Mouse (Mus musculus) embryonic fibroblast, embryonic 13.5 days (primary cell): ENCODE results near the gene Lgr5. TPM values are rescaled to one million over a fixed set of nuclear protein-coding genes. Genes with fewer than 3 reads are reported as not detected.

Experiments
- H3K27ac ChIP-seq: 2 replicates; pipeline ENCODE4 v1.5.1; 2012; ENCODE audit warnings: low read length, control low read depth, inconsistent platforms; ENCODE audit not compliant: insufficient read depth
- H3K4me1 ChIP-seq: 2 replicates; pipeline ENCODE4 v1.6.1; 2011; ENCODE audit warnings: low read length; ENCODE audit not compliant: control insufficient read depth, insufficient read depth
- H3K4me3 ChIP-seq: 2 replicates; pipeline ENCODE4 v1.5.1; 2011; ENCODE audit warnings: mild to moderate bottlenecking, control low read depth, low read length; ENCODE audit not compliant: insufficient read depth
- CTCF ChIP-seq: IDR thresholded peaks from 2 replicates; pipeline ENCODE4 v1.5.1; 2011; ENCODE audit warnings: mild to moderate bottlenecking, control low read depth, low read length, moderate library complexity, borderline replicate concordance; ENCODE audit not compliant: insufficient read depth
- POLR2A ChIP-seq: IDR thresholded peaks from 2 replicates; pipeline ENCODE4 v1.6.1; 2011; ENCODE audit warnings: low read depth, mild to moderate bottlenecking, control low read depth, low read length, moderate library complexity
- polyA plus RNA-seq: library from polyadenylated mRNA; stranded (reverse); fragments of >200 nt; gene quantifications from 2 replicates; pipeline ENCODE4 v1.2.4, GENCODE M21; 2011; ENCODE audit warnings: low read depth; ENCODE audit not compliant: missing spikeins, insufficient read length

The Lgr5 gene
- polyA plus RNA-seq, 1 experiment, result 33.3 TPM

GRCm38 (mm10) chr10:115593221-115593620 is 5.6 kb upstream of the Lgr5 start:
- Histone ChIP-seq H3K27ac (no peak overlapping the region), H3K4me3 (no peak overlapping the region), H3K4me1 (no peaks in the 10 kb centered on the region; the same call in 1 of the 2 replicates)
- TF ChIP-seq CTCF (no peak), POLR2A (0 out of 2 replicates have a peak, but pooled peaks have one; percentile 30)

DNA sequence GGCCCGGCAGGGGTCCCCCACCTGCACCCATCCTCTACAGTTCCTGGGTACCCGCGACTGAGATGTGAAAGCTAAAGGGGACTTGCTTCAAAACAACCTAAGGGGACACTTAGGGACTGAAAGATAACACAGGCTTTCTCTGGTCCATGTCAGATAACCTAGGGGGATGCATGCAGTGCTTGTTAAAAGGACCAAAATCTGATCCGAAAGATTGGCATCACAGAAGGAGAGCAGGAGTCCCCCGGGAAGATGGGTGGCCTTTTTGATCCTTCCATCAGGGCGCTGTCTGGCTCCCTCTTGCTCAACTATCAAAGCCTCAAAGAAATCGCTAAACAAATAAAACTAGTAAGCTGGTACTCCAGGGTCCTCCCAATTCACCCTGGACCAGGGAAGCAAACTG is 399 bp upstream of the Lgr5 start:
- peak overlapping the region; percentile 42 for H3K4me3 ChIP-seq
- H3K4me1 ChIP-seq, result peaks cover 8% of the 10 kb centered on the region
- no peak overlapping the region for H3K27ac ChIP-seq
- TF ChIP-seq CTCF (no peak), POLR2A (no peak)

GRCm38 (mm10) chr10:115586246-115587231 is 1.0 kb downstream of the Lgr5 start:
- Histone ChIP-seq H3K4me3 (peak overlapping the region; percentile 42), H3K27ac (no peak overlapping the region), H3K4me1 (peaks cover 8% of the 10 kb centered on the region)
- TF ChIP-seq CTCF (no peak), POLR2A (no peak)

DNA sequence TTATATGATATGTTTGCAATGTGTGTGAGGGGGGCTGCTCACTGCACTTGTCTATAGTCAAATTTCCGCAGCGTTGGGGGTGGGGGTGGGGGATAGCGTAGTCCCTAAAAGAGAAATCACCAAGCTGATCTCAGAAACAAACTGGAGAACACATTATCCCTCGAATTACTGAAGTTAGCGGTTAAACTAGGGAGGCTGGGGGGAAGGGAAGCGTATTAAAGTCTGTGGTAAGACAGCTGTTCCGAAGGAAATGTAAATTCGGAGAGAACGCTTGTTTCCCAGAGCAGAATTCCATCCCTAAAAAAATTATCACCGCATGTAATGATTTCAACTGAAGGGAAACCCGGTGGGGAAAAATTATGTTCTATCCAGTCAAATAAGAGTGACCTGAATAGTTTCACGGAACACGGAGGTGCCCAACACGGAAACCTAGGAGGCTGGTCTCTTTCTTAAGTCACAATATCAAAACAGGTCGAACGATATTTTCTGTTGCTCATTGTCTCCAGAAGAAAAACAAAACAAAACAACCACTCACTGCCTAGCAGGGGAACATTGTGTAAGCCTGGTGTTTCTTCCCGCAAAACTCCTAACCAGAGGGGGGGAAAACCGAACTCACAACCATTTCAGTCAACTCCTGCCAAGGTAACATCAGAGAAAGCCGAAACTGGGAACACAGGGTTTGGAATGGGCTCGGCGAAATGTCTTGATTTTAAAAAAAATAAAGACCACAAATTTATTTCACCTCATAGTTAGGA is 1.9 kb downstream of the Lgr5 start:
- H3K4me1 ChIP-seq, result peaks cover 8% of the 10 kb centered on the region
- no peak overlapping the region; the same call in 1 of the 2 replicates for H3K27ac ChIP-seq
- no peak for TF ChIP-seq CTCF
- H3K4me3 ChIP-seq, result peak overlapping the region; percentile 42

GRCm38 (mm10) chr10:115584656-115585055 is 2.9 kb downstream of the Lgr5 start:
- Histone ChIP-seq H3K27ac (no peak overlapping the region), H3K4me1 (peaks cover 9% of the 10 kb centered on the region), H3K4me3 (no peak overlapping the region)
- TF ChIP-seq CTCF (no peak), POLR2A (no peak)

DNA sequence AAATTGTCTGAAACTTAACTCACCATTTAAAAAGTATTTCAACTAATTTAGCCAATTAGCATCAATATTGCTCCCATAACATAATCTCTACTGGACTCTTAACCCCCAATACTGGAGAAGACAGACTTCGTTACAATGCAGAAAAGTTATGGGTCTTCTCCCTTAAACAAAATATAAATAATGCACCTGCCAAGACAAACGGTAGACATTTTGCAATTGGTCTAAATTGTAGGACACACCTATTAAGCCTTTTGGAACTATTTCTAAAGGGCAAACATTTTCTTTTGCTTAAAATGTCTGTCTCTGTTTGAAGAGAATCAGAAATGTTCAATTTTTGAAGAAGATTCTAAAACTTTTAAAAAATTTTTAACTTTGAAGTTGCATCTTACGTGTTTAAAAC is 4.5 kb downstream of the Lgr5 start:
- Histone ChIP-seq H3K4me1 (peaks cover 11% of the 10 kb centered on the region), H3K4me3 (no peak overlapping the region), H3K27ac (no peak overlapping the region)
- TF ChIP-seq CTCF (no peak), POLR2A (no peak)

- Histone ChIP-seq H3K4me1 (peaks cover 11% of the 10 kb centered on the region), H3K27ac (no peak overlapping the region), H3K4me3 (no peak overlapping the region)
- no peak for TF ChIP-seq CTCF
- no peak for TF ChIP-seq POLR2A
These were observed 5.6 kb downstream of the Lgr5 start for GRCm38 (mm10) chr10:115581971-115582370.

DNA sequence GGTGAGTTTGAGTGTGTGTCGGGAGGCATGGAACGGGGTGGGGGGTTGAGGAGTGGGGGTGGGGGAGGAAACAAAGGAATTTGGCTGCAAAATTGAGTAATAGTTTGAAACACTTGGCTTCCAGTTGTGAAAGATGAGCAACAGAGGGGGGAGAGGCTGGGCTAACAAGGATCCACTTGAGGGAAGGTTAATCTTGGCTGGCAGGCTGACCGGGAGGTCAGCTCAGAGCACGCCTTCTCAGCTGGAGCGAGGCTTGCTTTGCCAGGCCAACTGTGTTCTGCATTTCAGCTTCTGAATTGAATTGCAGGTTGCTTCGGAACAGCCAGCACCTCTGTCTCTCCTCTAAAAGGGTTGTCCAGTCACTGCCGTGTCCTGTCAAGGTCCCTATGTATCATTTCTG is 8.1 kb downstream of the Lgr5 start:
- TF ChIP-seq POLR2A (no peak), CTCF (no peak)
- H3K27ac ChIP-seq, result peak overlapping the region; percentile 16; the same call in 1 of the 2 replicates
- 0 out of 2 replicates have a peak, but pooled peaks cover 3% of the 10 kb centered on the region for H3K4me1 ChIP-seq
- H3K4me3 ChIP-seq, result no peak overlapping the region

DNA sequence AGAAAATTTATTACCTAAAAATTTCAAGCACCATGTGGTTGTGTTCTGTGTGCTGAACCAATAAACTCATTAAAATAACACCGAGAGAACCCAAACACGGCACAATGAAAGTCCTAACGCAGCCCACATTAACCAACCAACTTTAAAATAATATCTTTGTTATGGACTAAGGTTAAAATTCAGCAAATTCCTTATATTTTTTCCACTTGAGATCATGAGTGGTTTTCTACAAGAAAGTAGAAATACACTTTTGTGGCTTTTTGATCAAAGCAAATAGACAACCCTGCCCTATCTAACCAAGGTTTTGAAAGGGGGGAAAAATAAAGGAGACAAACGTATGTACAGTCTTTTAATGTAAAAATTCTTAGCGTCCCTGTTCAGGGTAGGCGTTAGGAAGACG is 8.5 kb downstream of the Lgr5 start:
- peak overlapping the region; percentile 16; the same call in 1 of the 2 replicates for H3K27ac ChIP-seq
- no peak for TF ChIP-seq CTCF
- TF ChIP-seq POLR2A, result no peak
- H3K4me1 ChIP-seq, result 0 out of 2 replicates have a peak, but pooled peaks cover 3% of the 10 kb centered on the region
- H3K4me3 ChIP-seq, result no peak overlapping the region

- TF ChIP-seq POLR2A (no peak), CTCF (no peak)
- Histone ChIP-seq H3K27ac (no peak overlapping the region), H3K4me1 (no peaks in the 10 kb centered on the region), H3K4me3 (no peak overlapping the region)
These were observed 15.7 kb downstream of the Lgr5 start for GRCm38 (mm10) chr10:115571734-115572440.
